Mouse (Mus musculus) bone marrow macrophage, adult 2 months (primary cell): ENCODE data around the gene Wdcp.

Experiments used
- CTCF ChIP-seq: IDR thresholded peaks from 2 replicates; pipeline ENCODE4 v1.5.1; 2012; ENCODE audit warnings: low read depth, mild to moderate bottlenecking, low read length, moderate library complexity
- POLR2A ChIP-seq: IDR thresholded peaks from 2 replicates; pipeline ENCODE4 v1.6.1; 2012; ENCODE audit warnings: mild to moderate bottlenecking, low read depth, low read length, borderline replicate concordance

DNA sequence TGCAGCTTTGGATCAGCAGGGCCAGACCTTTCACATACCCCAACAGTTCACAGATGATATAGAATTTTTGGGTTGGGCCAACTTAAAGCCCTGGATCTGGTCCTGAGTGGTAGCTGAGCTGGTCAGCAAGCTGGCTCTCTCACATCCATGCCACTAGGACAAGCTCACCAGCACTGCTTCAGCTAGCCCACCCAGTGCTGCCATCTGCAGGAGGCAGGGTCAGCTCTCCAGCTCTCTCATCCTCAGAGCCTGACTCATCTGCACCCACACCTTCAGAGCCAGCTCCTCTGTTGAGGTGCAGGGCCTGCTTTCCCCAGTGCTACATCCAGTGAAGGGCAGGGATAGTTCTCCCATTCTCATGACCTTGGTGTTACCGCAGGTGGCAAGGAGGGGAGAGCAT, 49.4 kb upstream of the Wdcp start:
- no peak for TF ChIP-seq CTCF
- TF ChIP-seq POLR2A, result no peak
